Mouse (Mus musculus) adrenal gland, postnatal 14 days (tissue): ENCODE measurements around the gene Ier5. TPM values are rescaled to one million over a fixed set of nuclear protein-coding genes. Genes with fewer than 3 reads are reported as not detected.
A peak's percentile ranks its signal among the peaks of the same experiment; 100 is the strongest.

Experiments used
- DNase-seq: peaks from one replicate; pipeline ENCODE4 v3.0.0; 2021; ENCODE audit warnings: mixed read lengths
- total RNA-seq: library from RNA; stranded (reverse); gene quantifications from 2 replicates; pipeline ENCODE4 v1.2.3, GENCODE M21; 2021

Gene Ier5
- total RNA-seq, 1 experiment from 2014 or later: 11.1 TPM

- DNase-seq: no peak
Observed at GRCm38 (mm10) chr1:155077675-155078074, 21.8 kb downstream of the Ier5 start.

GRCm38 (mm10) chr1:155075856-155076255 lies 23.6 kb downstream of the Ier5 start:
- no peak for DNase-seq

GRCm38 (mm10) chr1:155074856-155075255 lies 24.6 kb downstream of the Ier5 start:
- DNase-seq: peak; percentile 76

- DNase-seq: no peak
Observed at GRCm38 (mm10) chr1:155073905-155074304, 25.5 kb downstream of the Ier5 start.

GRCm38 (mm10) chr1:155073133-155073532 lies 26.3 kb downstream of the Ier5 start:
- DNase-seq: no peak

GRCm38 (mm10) chr1:155071287-155071876 lies 28.1 kb downstream of the Ier5 start:
- no peak for DNase-seq

- DNase-seq: no peak
Observed at GRCm38 (mm10) chr1:155070561-155071286, 28.7 kb downstream of the Ier5 start.

- DNase-seq: no peak
Observed at GRCm38 (mm10) chr1:155069696-155070095, 29.7 kb downstream of the Ier5 start.

GRCm38 (mm10) chr1:155066196-155066595 lies 33.2 kb downstream of the Ier5 start:
- DNase-seq: no peak

- no peak for DNase-seq
Observed at GRCm38 (mm10) chr1:155065068-155065701, 34.3 kb downstream of the Ier5 start.

GRCm38 (mm10) chr1:155064649-155065048 lies 34.8 kb downstream of the Ier5 start:
- no peak for DNase-seq

- peak; percentile 65 for DNase-seq
Observed at GRCm38 (mm10) chr1:155064111-155064510, 35.3 kb downstream of the Ier5 start.

GRCm38 (mm10) chr1:155062963-155063362 lies 36.5 kb downstream of the Ier5 start:
- peak; percentile 47 for DNase-seq

- no peak for DNase-seq
Observed at GRCm38 (mm10) chr1:155062057-155062456, 37.4 kb downstream of the Ier5 start.

GRCm38 (mm10) chr1:155060832-155061801 lies 38.3 kb downstream of the Ier5 start:
- DNase-seq: no peak

GRCm38 (mm10) chr1:155060261-155060660 lies 39.2 kb downstream of the Ier5 start:
- no peak for DNase-seq

- DNase-seq: peak; percentile 75
Observed at GRCm38 (mm10) chr1:155059505-155059904, 39.9 kb downstream of the Ier5 start.

GRCm38 (mm10) chr1:155058099-155059012 lies 41.1 kb downstream of the Ier5 start:
- no peak for DNase-seq

GRCm38 (mm10) chr1:155056166-155056565 lies 43.3 kb downstream of the Ier5 start:
- DNase-seq: no peak

- DNase-seq: no peak
Observed at GRCm38 (mm10) chr1:155055041-155055440, 44.4 kb downstream of the Ier5 start.

GRCm38 (mm10) chr1:155054366-155054965 lies 45.0 kb downstream of the Ier5 start:
- DNase-seq: no peak
